Mouse (Mus musculus) MEL (cell line): Measurements from ENCODE around the gene Slc4a10. TPM values are rescaled to one million over a fixed set of nuclear protein-coding genes. Genes with fewer than 3 reads are reported as not detected.

Source experiments
- DNase-seq: peaks from one replicate; pipeline ENCODE4 v3.0.0; 2011; ENCODE audit warnings: low read depth, low spot score
- H3K27ac ChIP-seq: 2 replicates; pipeline ENCODE4 v1.5.1; 2012; ENCODE audit warnings: low read depth, mild to moderate bottlenecking, control low read depth, low read length, moderate library complexity; ENCODE audit not compliant: control insufficient read depth
- H3K27me3 ChIP-seq, 2 experiments: fragments of 150-350 bp in 1 of 2; sonication (generic) in 1 of 2; 2 replicates each; pipeline ENCODE4 v1.6.1; 2012; ENCODE audit warnings: low read length in 2 of 2, mild to moderate bottlenecking in 2 of 2, improper control_type of control experiment in 1 of 2, moderate library complexity in 1 of 2; ENCODE audit not compliant: insufficient read depth in 2 of 2, control insufficient read depth in 1 of 2
- H3K36me3 ChIP-seq, 2 experiments: 2 replicates each; pipeline ENCODE4 v1.6.1; 2012 to 2014; ENCODE audit warnings: low read length in 2 of 2, improper control_type of control experiment in 1 of 2, inconsistent platforms in 1 of 2, mild to moderate bottlenecking in 1 of 2; ENCODE audit not compliant: insufficient read depth in 2 of 2, control insufficient read depth in 1 of 2
- H3K4me1 ChIP-seq, 2 experiments: fragments of 150-350 bp in 1 of 2; sonication (generic) in 1 of 2; 2 replicates each; pipeline ENCODE4 v1.6.1; 2012; ENCODE audit warnings: low read length in 2 of 2, improper control_type of control experiment in 1 of 2, mild to moderate bottlenecking in 1 of 2; ENCODE audit not compliant: insufficient read depth in 2 of 2, control insufficient read depth in 1 of 2
- H3K4me3 ChIP-seq, 2 experiments: fragments of 150-350 bp in 1 of 2; sonication (generic) in 1 of 2; 2 replicates each; pipeline ENCODE4 v1.5.1; 2012; ENCODE audit warnings: low read depth in 2 of 2, low read length in 2 of 2, mild to moderate bottlenecking in 2 of 2, moderate library complexity in 2 of 2, control low read depth in 1 of 2, improper control_type of control experiment in 1 of 2; ENCODE audit not compliant: control insufficient read depth in 1 of 2, insufficient read depth in 1 of 2
- H3K79me2 ChIP-seq: 2 replicates; pipeline ENCODE4 v1.6.1; 2012; ENCODE audit warnings: mild to moderate bottlenecking, low read length, moderate library complexity; ENCODE audit not compliant: control insufficient read depth, poor library complexity, insufficient read depth
- H3K9ac ChIP-seq: 2 replicates; pipeline ENCODE4 v1.6.1; 2012; ENCODE audit warnings: low read depth, mild to moderate bottlenecking, control low read depth, low read length, moderate library complexity; ENCODE audit not compliant: control insufficient read depth, poor library complexity, severe bottlenecking
- H3K9me3 ChIP-seq: fragments of 150-350 bp; sonication (generic); replicated peaks from 2 replicates; pipeline ENCODE4 v1.6.1; 2012; ENCODE audit warnings: mild to moderate bottlenecking, low read length, improper control_type of control experiment, moderate library complexity; ENCODE audit not compliant: insufficient read depth
- CTCF ChIP-seq, 3 experiments: IDR thresholded peaks in 2 of 3; conservative IDR thresholded peaks in 1 of 3; 2 replicates each; pipeline ENCODE4 v1.5.1; 2011 to 2012; ENCODE audit warnings: low read length in 3 of 3, low read depth in 2 of 3, mild to moderate bottlenecking in 2 of 3, improper control_type of control experiment in 1 of 3, inconsistent platforms in 1 of 3, mixed read lengths in 1 of 3, moderate library complexity in 1 of 3; ENCODE audit not compliant: control insufficient read depth in 1 of 3, insufficient read depth in 1 of 3, poor library complexity in 1 of 3, severe bottlenecking in 1 of 3
- E2F4 ChIP-seq: IDR thresholded peaks from 2 replicates; pipeline ENCODE4 v1.6.1; 2011; ENCODE audit warnings: low read depth, low read length, improper control_type of control experiment, borderline replicate concordance
- ELF1 ChIP-seq: IDR thresholded peaks from 2 replicates; pipeline ENCODE4 v1.6.1; 2014; ENCODE audit warnings: low read depth, mild to moderate bottlenecking, inconsistent platforms, low read length, improper control_type of control experiment, moderate library complexity
- EP300 ChIP-seq, 2 experiments: IDR thresholded peaks; 2 replicates each; pipeline ENCODE4 v1.6.1; 2011; ENCODE audit warnings: improper control_type of control experiment in 2 of 2, low read length in 2 of 2, low read depth in 1 of 2, mild to moderate bottlenecking in 1 of 2
- ETS1 ChIP-seq: IDR thresholded peaks from 2 replicates; pipeline ENCODE4 v1.6.1; 2012; ENCODE audit warnings: low read depth, mild to moderate bottlenecking, inconsistent platforms, low read length, improper control_type of control experiment, moderate library complexity
- GABPA ChIP-seq: IDR thresholded peaks from 2 replicates; pipeline ENCODE4 v1.6.1; 2012; ENCODE audit warnings: low read depth, mild to moderate bottlenecking, inconsistent platforms, low read length, improper control_type of control experiment, moderate library complexity
- GATA1 ChIP-seq: IDR thresholded peaks from 2 replicates; pipeline ENCODE4 v1.6.1; 2011; ENCODE audit warnings: low read depth, low read length, improper control_type of control experiment
- HCFC1 ChIP-seq: IDR thresholded peaks from 2 replicates; pipeline ENCODE4 v1.6.1; 2012; ENCODE audit warnings: low read depth, mild to moderate bottlenecking, inconsistent platforms, low read length, improper control_type of control experiment, moderate library complexity
- MAFK ChIP-seq: IDR thresholded peaks from 2 replicates; pipeline ENCODE4 v1.6.1; 2011; ENCODE audit warnings: low read depth, mild to moderate bottlenecking, low read length, improper control_type of control experiment, borderline replicate concordance
- MXI1 ChIP-seq: IDR thresholded peaks from 2 replicates; pipeline ENCODE4 v1.6.1; 2011; ENCODE audit warnings: mild to moderate bottlenecking, low read depth, low read length, improper control_type of control experiment
- MYB ChIP-seq: IDR thresholded peaks from 2 replicates; pipeline ENCODE4 v1.6.1; 2011; ENCODE audit warnings: mild to moderate bottlenecking, low read depth, low read length, improper control_type of control experiment
- MYC ChIP-seq: IDR thresholded peaks from 2 replicates; pipeline ENCODE4 v1.6.1; 2011; ENCODE audit warnings: low read depth, mild to moderate bottlenecking, low read length, improper control_type of control experiment, moderate library complexity
- POLR2AphosphoS2 ChIP-seq: IDR thresholded peaks from 2 replicates; pipeline ENCODE4 v1.6.1; 2011; ENCODE audit warnings: low read length, improper control_type of control experiment
- POLR2AphosphoS5 ChIP-seq: IDR thresholded peaks from 2 replicates; pipeline ENCODE4 v1.6.1; 2012; ENCODE audit warnings: low read depth, borderline replicate concordance, mild to moderate bottlenecking, inconsistent platforms, low read length, moderate library complexity, mixed read lengths
- RAD21 ChIP-seq: IDR thresholded peaks from 2 replicates; pipeline ENCODE4 v1.6.1; 2011; ENCODE audit warnings: mild to moderate bottlenecking, low read depth, low read length, improper control_type of control experiment
- RCOR1 ChIP-seq: IDR thresholded peaks from 2 replicates; pipeline ENCODE4 v1.6.1; 2012; ENCODE audit warnings: low read depth, mild to moderate bottlenecking, inconsistent platforms, low read length, improper control_type of control experiment
- SIN3A ChIP-seq: IDR thresholded peaks from 2 replicates; pipeline ENCODE4 v1.6.1; 2012; ENCODE audit warnings: low read length, improper control_type of control experiment, inconsistent platforms
- SMC3 ChIP-seq: IDR thresholded peaks from 2 replicates; pipeline ENCODE4 v1.6.1; 2011; ENCODE audit warnings: low read depth, low read length, improper control_type of control experiment
- TAL1 ChIP-seq: IDR thresholded peaks from 2 replicates; pipeline ENCODE4 v1.6.1; 2012; ENCODE audit warnings: mild to moderate bottlenecking, inconsistent platforms, low read length, moderate library complexity, mixed read lengths
- TBP ChIP-seq: IDR thresholded peaks from 2 replicates; pipeline ENCODE4 v1.8.0; 2011; ENCODE audit warnings: low read depth, low read length, improper control_type of control experiment
- USF1 ChIP-seq: IDR thresholded peaks from 2 replicates; pipeline ENCODE4 v1.6.1; 2014; ENCODE audit warnings: low read depth, mild to moderate bottlenecking, inconsistent platforms, low read length, improper control_type of control experiment, moderate library complexity
- USF2 ChIP-seq, 2 experiments: IDR thresholded peaks; 2 replicates each; pipeline ENCODE4 v1.6.1; 2011 to 2012; ENCODE audit warnings: improper control_type of control experiment in 2 of 2, low read length in 2 of 2, borderline replicate concordance in 1 of 2, inconsistent platforms in 1 of 2, low read depth in 1 of 2, mild to moderate bottlenecking in 1 of 2; ENCODE audit not compliant: insufficient read depth in 1 of 2
- ZC3H11A ChIP-seq: IDR thresholded peaks from 2 replicates; pipeline ENCODE4 v1.6.1; 2012; ENCODE audit warnings: low read depth, mild to moderate bottlenecking, inconsistent platforms, low read length, improper control_type of control experiment
- ZKSCAN1 ChIP-seq: IDR thresholded peaks from 2 replicates; pipeline ENCODE4 v1.6.1; 2012; ENCODE audit warnings: low read depth, mild to moderate bottlenecking, inconsistent platforms, low read length, improper control_type of control experiment, moderate library complexity
- polyA plus RNA-seq, 2 experiments: library from polyadenylated mRNA; stranded (reverse) in 1 of 2; unstranded in 1 of 2; fragments of >175 nt in 1 of 2; fragments of >200 nt in 1 of 2; gene quantifications; 2 replicates each; pipeline versions ENCODE4 v1.2.1 to v1.2.4; 2012; ENCODE audit warnings: low replicate concordance in 2 of 2, low read depth in 1 of 2; ENCODE audit not compliant: insufficient read length in 2 of 2, insufficient read depth in 1 of 2, missing spikeins in 1 of 2
- total RNA-seq: library from RNA; depleted of rRNA; stranded (reverse); fragments of 300-350 nt; gene quantifications from 2 replicates; pipeline ENCODE4 v1.2.3, GENCODE M21; 2012

Slc4a10 gene
- total and polyA plus RNA-seq, 3 experiments: 0.08 TPM; not detected in 2

DNA sequence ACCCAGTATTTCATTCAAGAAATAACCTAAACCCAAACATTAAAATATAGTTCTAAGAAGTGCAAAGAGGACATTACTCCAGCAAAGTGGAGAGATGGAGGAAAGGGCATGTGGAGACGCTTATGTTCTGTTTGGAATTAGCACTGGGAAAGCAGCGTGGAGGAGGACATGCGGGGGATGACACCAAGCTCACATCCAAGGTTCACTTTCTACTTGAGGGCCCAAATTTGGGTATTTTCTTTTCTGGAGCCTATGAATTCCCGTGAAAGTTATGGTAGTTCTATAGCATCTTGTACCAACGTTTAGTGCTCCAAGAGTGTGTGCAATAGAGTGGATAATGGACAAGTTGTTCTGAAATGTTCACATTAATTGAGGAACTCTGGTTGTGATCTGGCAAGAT, 260.7 kb downstream of the Slc4a10 start:
- no peak for DNase-seq
- no peak for TF ChIP-seq MXI1
- no peak for TF ChIP-seq MYC
- no peak for TF ChIP-seq GABPA
- TF ChIP-seq USF2 (IDR thresholded peaks at IDR 0.05; ENCODE audit: borderline replicate concordance in 1 of 2, insufficient read depth in 1 of 2, low read depth in 1 of 2, low read length in 2 of 2): no peak
- no peak for TF ChIP-seq CTCF (IDR thresholded peaks at IDR 0.05 in 2 of 3, conservative IDR thresholded peaks at IDR 0.05 in 1 of 3; ENCODE audit: control insufficient read depth in 1 of 3, insufficient read depth in 1 of 3, low read depth in 2 of 3, low read length in 3 of 3, poor library complexity in 1 of 3, severe bottlenecking in 1 of 3)
- TF ChIP-seq ELF1: no peak
- TF ChIP-seq MAFK: no peak
- no peak for TF ChIP-seq RCOR1
- TF ChIP-seq ETS1: no peak
- no peak for TF ChIP-seq ZKSCAN1
- TF ChIP-seq SIN3A: no peak
- TF ChIP-seq MYB: no peak
- TF ChIP-seq POLR2AphosphoS5: no peak
- TF ChIP-seq USF1: no peak
- TF ChIP-seq SMC3: no peak
- no peak for TF ChIP-seq EP300 (IDR thresholded peaks at IDR 0.05; ENCODE audit: low read depth in 1 of 2, low read length in 2 of 2)
- TF ChIP-seq E2F4: no peak
- no peak for TF ChIP-seq TBP
- no peak for TF ChIP-seq HCFC1
- peaks cover 0 to 2% of the 10 kb centered on the region in 2 experiments; a peak in 1 of 4 replicates for H3K4me1 ChIP-seq
- H3K79me2 ChIP-seq: no peaks in the 10 kb centered on the region
- H3K4me3 ChIP-seq: no peak overlapping the region
- no peaks in the 10 kb centered on the region for H3K36me3 ChIP-seq
- H3K27me3 ChIP-seq: no peaks in the 10 kb centered on the region
- no peak overlapping the region for H3K9ac ChIP-seq
- H3K27ac ChIP-seq: no peak overlapping the region
- no peaks in the 10 kb centered on the region for H3K9me3 ChIP-seq

DNA sequence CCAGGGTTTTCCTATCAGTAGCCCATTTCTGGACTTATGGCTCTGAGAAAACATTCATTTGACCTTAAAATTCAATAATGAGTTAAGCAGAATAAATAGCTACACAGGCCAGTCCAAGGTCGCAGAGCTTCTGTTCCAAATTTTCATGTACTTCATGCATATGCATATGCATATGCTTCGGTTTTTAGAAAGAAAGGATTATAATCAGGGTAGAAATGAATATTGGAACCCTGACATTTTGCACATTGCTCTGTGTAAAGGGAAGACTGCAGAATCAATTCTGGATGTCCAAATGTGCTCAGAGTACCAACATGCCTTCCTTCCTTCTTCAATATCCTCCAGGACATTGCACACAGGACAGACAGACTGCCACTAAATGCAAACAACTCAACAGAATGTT, 261.2 kb downstream of the Slc4a10 start:
- TF ChIP-seq RCOR1 (no peak), POLR2AphosphoS2 (no peak), TAL1 (no peak), ELF1 (no peak), GATA1 (no peak), HCFC1 (no peak), ZC3H11A (no peak), MXI1 (no peak), RAD21 (no peak)
- H3K9ac ChIP-seq: no peak overlapping the region
- H3K36me3 ChIP-seq: no peaks in the 10 kb centered on the region
- H3K4me1 ChIP-seq: peaks cover 0 to 2% of the 10 kb centered on the region in 2 experiments; a peak in 1 of 4 replicates
- no peaks in the 10 kb centered on the region for H3K79me2 ChIP-seq
- no peak overlapping the region for H3K4me3 ChIP-seq
- DNase-seq: no peak
- H3K27me3 ChIP-seq: no peaks in the 10 kb centered on the region
- no peaks in the 10 kb centered on the region for H3K9me3 ChIP-seq
- H3K27ac ChIP-seq: no peak overlapping the region
